Mouse (Mus musculus): ENCODE data around the gene Pink1. TPM values are rescaled to one million over a fixed set of nuclear protein-coding genes. Genes with fewer than 3 reads are reported as not detected.

Gene Pink1
- polyA plus RNA-seq, 1 experiment from 2014 or later, result 21.6 TPM

DNA sequence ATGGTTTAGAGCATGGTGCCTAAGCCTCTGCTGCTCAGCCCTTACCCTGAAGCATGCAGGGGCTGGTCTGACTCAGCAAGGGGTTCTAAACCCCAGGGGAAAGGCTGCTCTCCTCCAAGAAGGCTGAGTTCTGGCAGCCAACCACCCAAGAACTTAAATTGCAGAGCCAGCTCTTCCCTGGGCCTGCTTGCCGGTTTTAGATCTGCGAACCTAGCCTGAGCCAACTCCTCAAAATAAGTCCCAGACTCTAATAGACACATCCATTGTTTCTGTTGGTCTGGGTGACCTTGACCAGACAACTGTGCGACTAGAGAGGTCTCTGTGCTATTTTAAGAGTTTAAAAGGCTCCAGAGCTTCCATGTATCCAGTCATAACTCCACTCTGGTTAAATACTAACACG lies 2.4 kb downstream of the Pink1 start:
- ATAC-seq (ENCODE audit: low FRiP score) (no peak), DNase-seq (ENCODE audit: low spot score, missing footprints) (peak; percentile 73)
- H3K27me3 ChIP-seq (ENCODE audit: control insufficient read depth, insufficient read depth, low read length), result no peaks in the 10 kb centered on the region
- no peaks in the 10 kb centered on the region for H3K36me3 ChIP-seq (ENCODE audit: control insufficient read depth, insufficient read depth, low read length)
- H3K4me1 ChIP-seq (ENCODE audit: control insufficient read depth, insufficient read depth, low read length), result peaks cover 18% of the 10 kb centered on the region
- no peak overlapping the region for H3K4me2 ChIP-seq
- WGBS, result 84% methylated on average over 4 of the region's 4 CpGs
- H3K4me3 ChIP-seq (ENCODE audit: low read depth, low read length), result no peak overlapping the region
- H3K9me3 ChIP-seq (ENCODE audit: control insufficient read depth, low read length), result no peaks in the 10 kb centered on the region
- H3K9ac ChIP-seq (ENCODE audit: low read length), result no peak overlapping the region
- H3K27ac ChIP-seq (ENCODE audit: low read depth, low read length), result no peak overlapping the region

- no peak overlapping the region for H3K27ac ChIP-seq (ENCODE audit: low read depth, low read length)
- no peaks in the 10 kb centered on the region for H3K27me3 ChIP-seq (ENCODE audit: control insufficient read depth, insufficient read depth, low read length)
- DNase-seq (ENCODE audit: low spot score, missing footprints), result no peak
- H3K9ac ChIP-seq (ENCODE audit: low read length), result no peak overlapping the region
- H3K9me3 ChIP-seq (ENCODE audit: control insufficient read depth, low read length), result no peaks in the 10 kb centered on the region
- 28% methylated on average over 4 of the region's 4 CpGs for WGBS
- no peak for ATAC-seq (ENCODE audit: low FRiP score)
- peaks cover 18% of the 10 kb centered on the region for H3K4me1 ChIP-seq (ENCODE audit: control insufficient read depth, insufficient read depth, low read length)
- no peak overlapping the region for H3K4me3 ChIP-seq (ENCODE audit: low read depth, low read length)
- no peaks in the 10 kb centered on the region for H3K36me3 ChIP-seq (ENCODE audit: control insufficient read depth, insufficient read depth, low read length)
- no peak overlapping the region for H3K4me2 ChIP-seq
Measured at GRCm38 (mm10) chr4:138322692-138323091, 3.4 kb downstream of the Pink1 start.

DNA sequence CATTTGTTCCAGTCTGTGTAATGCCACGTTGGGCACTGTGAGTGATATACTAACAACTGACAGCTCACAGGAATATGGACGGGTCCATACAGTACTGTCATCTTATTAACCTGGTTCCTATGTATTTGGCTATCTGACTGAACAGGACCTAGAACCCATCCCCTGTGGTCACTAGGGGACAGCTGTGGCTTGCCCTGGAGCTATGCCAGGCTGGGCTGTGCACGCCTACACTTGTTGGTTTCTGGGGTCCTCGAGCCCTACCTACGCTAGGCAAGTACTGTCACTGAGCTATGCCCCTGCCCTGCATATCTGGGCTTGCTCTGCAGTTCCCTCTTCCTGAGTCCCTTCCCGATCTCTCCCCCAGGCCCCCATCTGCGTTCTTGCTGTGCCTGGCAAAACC lies 4.6 kb downstream of the Pink1 start:
- H3K4me3 ChIP-seq (ENCODE audit: low read depth, low read length), result no peak overlapping the region
- H3K4me1 ChIP-seq (ENCODE audit: control insufficient read depth, insufficient read depth, low read length), result peaks cover 17% of the 10 kb centered on the region
- 80% methylated on average over 7 of the region's 7 CpGs for WGBS
- ATAC-seq (ENCODE audit: low FRiP score) (no peak), DNase-seq (ENCODE audit: low spot score, missing footprints) (no peak)
- no peak overlapping the region for H3K4me2 ChIP-seq
- no peak overlapping the region for H3K27ac ChIP-seq (ENCODE audit: low read depth, low read length)
- H3K36me3 ChIP-seq (ENCODE audit: control insufficient read depth, insufficient read depth, low read length), result no peaks in the 10 kb centered on the region; the same call in 1 of the 2 replicates
- H3K27me3 ChIP-seq (ENCODE audit: control insufficient read depth, insufficient read depth, low read length), result no peaks in the 10 kb centered on the region
- H3K9ac ChIP-seq (ENCODE audit: low read length), result no peak overlapping the region
- peaks cover 1% of the 10 kb centered on the region; the same call in 1 of the 2 replicates for H3K9me3 ChIP-seq (ENCODE audit: control insufficient read depth, low read length)

DNA sequence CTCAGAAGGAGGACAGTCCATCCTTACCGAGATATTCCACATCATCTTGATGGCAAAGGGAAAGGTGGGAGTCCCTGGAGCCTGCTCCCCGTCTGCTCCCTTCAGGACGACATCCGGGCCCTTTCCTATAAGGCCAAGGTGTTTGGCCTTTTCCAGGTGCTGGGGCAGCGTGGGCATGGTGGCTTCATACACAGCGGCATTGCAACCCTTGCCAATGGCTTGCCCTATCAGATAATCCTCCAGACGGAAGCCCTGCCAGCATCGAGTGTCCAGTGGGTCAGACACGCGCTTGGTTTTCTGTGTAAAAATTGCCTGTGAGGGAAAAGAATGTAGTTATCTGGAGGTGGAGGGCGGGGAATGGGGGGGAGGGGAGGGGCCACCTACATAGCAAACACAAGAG lies 5.4 kb downstream of the Pink1 start:
- no peaks in the 10 kb centered on the region for H3K27me3 ChIP-seq (ENCODE audit: control insufficient read depth, insufficient read depth, low read length)
- no peak overlapping the region for H3K9ac ChIP-seq (ENCODE audit: low read length)
- 86% methylated on average over 11 of the region's 11 CpGs for WGBS
- H3K27ac ChIP-seq (ENCODE audit: low read depth, low read length), result no peak overlapping the region
- no peak overlapping the region for H3K4me3 ChIP-seq (ENCODE audit: low read depth, low read length)
- no peaks in the 10 kb centered on the region; the same call in 1 of the 2 replicates for H3K36me3 ChIP-seq (ENCODE audit: control insufficient read depth, insufficient read depth, low read length)
- no peak for DNase-seq (ENCODE audit: low spot score, missing footprints)
- H3K9me3 ChIP-seq (ENCODE audit: control insufficient read depth, low read length), result peaks cover 2% of the 10 kb centered on the region; the same call in 1 of the 2 replicates
- no peak overlapping the region for H3K4me2 ChIP-seq
- no peak for ATAC-seq (ENCODE audit: low FRiP score)
- peaks cover 15% of the 10 kb centered on the region for H3K4me1 ChIP-seq (ENCODE audit: control insufficient read depth, insufficient read depth, low read length)

- no peak overlapping the region for H3K9ac ChIP-seq (ENCODE audit: low read length)
- H3K4me2 ChIP-seq, result no peak overlapping the region
- 36% methylated on average over 10 of the region's 10 CpGs for WGBS
- ATAC-seq (ENCODE audit: low FRiP score) (no peak), DNase-seq (ENCODE audit: low spot score, missing footprints) (peak; percentile 98)
- no peak overlapping the region for H3K4me3 ChIP-seq (ENCODE audit: low read depth, low read length)
- H3K4me1 ChIP-seq (ENCODE audit: control insufficient read depth, insufficient read depth, low read length), result peaks cover 15% of the 10 kb centered on the region
- H3K27me3 ChIP-seq (ENCODE audit: control insufficient read depth, insufficient read depth, low read length), result no peaks in the 10 kb centered on the region
- H3K27ac ChIP-seq (ENCODE audit: low read depth, low read length), result no peak overlapping the region
- peaks cover 2% of the 10 kb centered on the region; the same call in 1 of the 2 replicates for H3K9me3 ChIP-seq (ENCODE audit: control insufficient read depth, low read length)
- H3K36me3 ChIP-seq (ENCODE audit: control insufficient read depth, insufficient read depth, low read length), result no peaks in the 10 kb centered on the region; the same call in 1 of the 2 replicates
Measured at GRCm38 (mm10) chr4:138319508-138319907, 6.6 kb downstream of the Pink1 start.

DNA sequence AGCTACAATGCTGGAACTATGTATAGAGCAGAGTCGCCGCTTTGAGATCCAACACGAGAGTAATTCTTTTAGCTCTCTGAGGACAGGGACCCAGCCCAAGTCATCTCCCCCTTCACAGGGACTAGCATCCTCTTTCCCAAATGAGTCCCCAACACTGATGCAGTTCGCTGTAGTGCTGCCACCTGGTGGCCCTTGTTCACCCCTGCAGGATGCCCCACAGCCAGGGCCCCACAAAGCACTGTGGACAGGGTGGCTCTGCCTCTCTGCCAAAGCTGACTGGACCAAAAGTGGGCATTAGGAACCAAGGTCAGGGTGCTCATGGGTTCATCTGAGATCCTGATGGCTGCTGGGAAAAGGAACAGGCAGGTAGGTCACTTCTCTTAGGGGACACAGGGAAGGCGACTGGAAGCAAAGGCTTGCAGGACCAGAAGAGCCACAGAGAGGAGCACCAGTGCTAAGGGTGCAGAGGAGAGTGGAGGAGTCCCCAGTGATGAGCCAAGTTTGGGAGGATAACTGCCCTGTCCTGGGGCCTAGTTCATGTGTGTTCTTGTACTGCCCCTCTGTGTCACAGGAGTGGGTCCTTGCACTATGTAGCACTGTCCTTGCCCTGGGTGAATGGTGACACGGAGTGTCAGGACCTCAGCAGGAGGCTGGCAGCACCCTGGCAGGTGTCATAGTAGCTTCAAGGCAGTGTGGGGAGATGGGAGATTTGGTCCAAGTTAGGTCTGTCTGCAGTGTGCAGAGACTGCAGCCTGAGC lies 7.4 kb downstream of the Pink1 start:
- H3K4me2 ChIP-seq, result no peak overlapping the region
- no peak overlapping the region for H3K27ac ChIP-seq (ENCODE audit: low read depth, low read length)
- no peak overlapping the region for H3K9ac ChIP-seq (ENCODE audit: low read length)
- H3K4me3 ChIP-seq (ENCODE audit: low read depth, low read length), result no peak overlapping the region
- DNase-seq (ENCODE audit: low spot score, missing footprints) (peak; percentile 92), ATAC-seq (ENCODE audit: low FRiP score) (peak; percentile 56; the same call in 1 of the 2 replicates)
- H3K4me1 ChIP-seq (ENCODE audit: control insufficient read depth, insufficient read depth, low read length), result peaks cover 13% of the 10 kb centered on the region
- WGBS, result 50% methylated on average over 6 of the region's 6 CpGs
- H3K9me3 ChIP-seq (ENCODE audit: control insufficient read depth, low read length), result peaks cover 2% of the 10 kb centered on the region; the same call in 1 of the 2 replicates
- no peaks in the 10 kb centered on the region; the same call in 1 of the 2 replicates for H3K36me3 ChIP-seq (ENCODE audit: control insufficient read depth, insufficient read depth, low read length)
- H3K27me3 ChIP-seq (ENCODE audit: control insufficient read depth, insufficient read depth, low read length), result no peaks in the 10 kb centered on the region

- no peaks in the 10 kb centered on the region for H3K4me1 ChIP-seq (ENCODE audit: control insufficient read depth, insufficient read depth, low read length)
- no peaks in the 10 kb centered on the region for H3K27me3 ChIP-seq (ENCODE audit: control insufficient read depth, insufficient read depth, low read length)
- no peak overlapping the region for H3K9ac ChIP-seq (ENCODE audit: low read length)
- peaks cover 7% of the 10 kb centered on the region for H3K36me3 ChIP-seq (ENCODE audit: control insufficient read depth, insufficient read depth, low read length)
- no peak for ATAC-seq (ENCODE audit: low FRiP score)
- no peak overlapping the region for H3K4me2 ChIP-seq
- no peak for DNase-seq (ENCODE audit: low spot score, missing footprints)
- peaks cover 2% of the 10 kb centered on the region; the same call in 1 of the 2 replicates for H3K9me3 ChIP-seq (ENCODE audit: control insufficient read depth, low read length)
- no peak overlapping the region for H3K27ac ChIP-seq (ENCODE audit: low read depth, low read length)
- WGBS, result 90% methylated on average over 6 of the region's 6 CpGs
- no peak overlapping the region for H3K4me3 ChIP-seq (ENCODE audit: low read depth, low read length)
Measured at GRCm38 (mm10) chr4:138316369-138316768, 9.7 kb downstream of the Pink1 start.

GRCm38 (mm10) chr4:138315781-138316180 lies 10.3 kb downstream of the Pink1 start:
- WGBS, result 66% methylated on average over 9 of the region's 9 CpGs
- H3K36me3 ChIP-seq (ENCODE audit: control insufficient read depth, insufficient read depth, low read length), result peaks cover 11% of the 10 kb centered on the region

DNA sequence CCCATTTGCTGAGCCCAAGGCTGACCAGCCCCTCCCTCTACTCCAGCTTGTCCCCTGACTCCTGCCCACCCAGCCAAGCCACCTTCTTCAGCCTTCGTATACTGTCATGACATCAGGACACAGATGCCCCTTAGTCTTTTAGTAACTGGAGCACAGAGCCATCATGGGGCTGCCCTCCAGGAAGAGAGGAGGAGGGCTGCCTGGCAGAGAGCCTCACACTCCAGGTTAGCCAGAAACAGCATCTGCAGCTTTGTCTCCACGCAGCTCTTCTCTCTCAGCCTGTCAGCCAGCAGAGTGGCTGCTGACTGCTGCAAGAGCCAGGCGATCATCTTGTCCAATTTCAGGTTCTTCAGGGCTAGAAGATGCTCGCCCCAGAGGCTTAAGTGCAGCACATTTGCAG lies 12.3 kb downstream of the Pink1 start:
- Histone ChIP-seq H3K27ac (ENCODE audit: low read depth, low read length) (no peak overlapping the region), H3K9me3 (ENCODE audit: control insufficient read depth, low read length) (peaks cover 2% of the 10 kb centered on the region; the same call in 1 of the 2 replicates), H3K9ac (ENCODE audit: low read length) (no peak overlapping the region), H3K4me2 (no peak overlapping the region), H3K27me3 (ENCODE audit: control insufficient read depth, insufficient read depth, low read length) (no peaks in the 10 kb centered on the region), H3K4me3 (ENCODE audit: low read depth, low read length) (no peak overlapping the region), H3K4me1 (ENCODE audit: control insufficient read depth, insufficient read depth, low read length) (no peaks in the 10 kb centered on the region), H3K36me3 (ENCODE audit: control insufficient read depth, insufficient read depth, low read length) (peaks cover 17% of the 10 kb centered on the region)
- ATAC-seq (ENCODE audit: low FRiP score) (no peak), DNase-seq (ENCODE audit: low spot score, missing footprints) (peak; percentile 78)
- 84% methylated on average over 4 of the region's 4 CpGs for WGBS

More at GRCm38 (mm10) chr4:138315781-138316180, 10.3 kb downstream of the Pink1 start:
- H3K4me3 ChIP-seq (ENCODE audit: low read depth, low read length), result no peak overlapping the region
- no peak overlapping the region for H3K27ac ChIP-seq (ENCODE audit: low read depth, low read length)
- H3K27me3 ChIP-seq (ENCODE audit: control insufficient read depth, insufficient read depth, low read length), result no peaks in the 10 kb centered on the region
- ATAC-seq (ENCODE audit: low FRiP score), result no peak
- peaks cover 2% of the 10 kb centered on the region; the same call in 1 of the 2 replicates for H3K9me3 ChIP-seq (ENCODE audit: control insufficient read depth, low read length)
- peak; percentile 89 for DNase-seq (ENCODE audit: low spot score, missing footprints)
- H3K4me1 ChIP-seq (ENCODE audit: control insufficient read depth, insufficient read depth, low read length), result no peaks in the 10 kb centered on the region
- H3K9ac ChIP-seq (ENCODE audit: low read length), result no peak overlapping the region
- no peak overlapping the region for H3K4me2 ChIP-seq
